Mouse (Mus musculus) testis, adult 2 months (tissue): ENCODE measurements around the gene Rassf4. TPM values are rescaled to one million over a fixed set of nuclear protein-coding genes. Genes with fewer than 3 reads are reported as not detected.
"Not testable (repeated sequence)": the region's sequence is repeated elsewhere in the genome, so short reads cannot be mapped to it uniquely, and the experiment has no call there.

Experiments used
- H3K27ac ChIP-seq: fragments of 200-500 bp; 2 replicates; pipeline ENCODE4 v1.5.1; 2012; ENCODE audit warnings: low read depth, low read length; ENCODE audit not compliant: control insufficient read depth, insufficient read depth
- H3K27me3 ChIP-seq: fragments of 200-500 bp; 2 replicates; pipeline ENCODE4 v1.6.1; 2012; ENCODE audit warnings: mild to moderate bottlenecking, low read length, moderate library complexity; ENCODE audit not compliant: control insufficient read depth, insufficient read depth
- H3K36me3 ChIP-seq: fragments of 200-500 bp; 2 replicates; pipeline ENCODE4 v1.6.1; 2012; ENCODE audit warnings: mild to moderate bottlenecking, low read length; ENCODE audit not compliant: control insufficient read depth, insufficient read depth
- H3K4me1 ChIP-seq: fragments of 200-500 bp; 2 replicates; pipeline ENCODE4 v1.6.1; 2012; ENCODE audit warnings: low read length; ENCODE audit not compliant: control insufficient read depth, insufficient read depth
- H3K4me3 ChIP-seq: fragments of 200-500 bp; 2 replicates; pipeline ENCODE4 v1.5.1; 2012; ENCODE audit warnings: low read depth, mild to moderate bottlenecking, low read length, moderate library complexity, mixed read lengths; ENCODE audit not compliant: control insufficient read depth
- CTCF ChIP-seq: fragments of 200-500 bp; IDR thresholded peaks from 2 replicates; pipeline ENCODE4 v1.5.1; 2012; ENCODE audit warnings: low read depth, mild to moderate bottlenecking, inconsistent platforms, low read length, moderate library complexity; ENCODE audit not compliant: control insufficient read depth, insufficient read depth, insufficient replicate concordance
- POLR2A ChIP-seq: fragments of 200-500 bp; IDR thresholded peaks from 2 replicates; pipeline ENCODE4 v1.6.1; 2012; ENCODE audit warnings: low read depth, mild to moderate bottlenecking, inconsistent platforms, low read length, moderate library complexity; ENCODE audit not compliant: control insufficient read depth
- polyA plus RNA-seq: library from polyadenylated mRNA; depleted of rRNA; stranded (reverse); fragments of >200 nt; gene quantifications from 2 replicates; pipeline ENCODE4 v1.2.3, GENCODE M21; 2012

Gene Rassf4
- polyA plus RNA-seq, 1 experiment = 1.2 TPM

DNA sequence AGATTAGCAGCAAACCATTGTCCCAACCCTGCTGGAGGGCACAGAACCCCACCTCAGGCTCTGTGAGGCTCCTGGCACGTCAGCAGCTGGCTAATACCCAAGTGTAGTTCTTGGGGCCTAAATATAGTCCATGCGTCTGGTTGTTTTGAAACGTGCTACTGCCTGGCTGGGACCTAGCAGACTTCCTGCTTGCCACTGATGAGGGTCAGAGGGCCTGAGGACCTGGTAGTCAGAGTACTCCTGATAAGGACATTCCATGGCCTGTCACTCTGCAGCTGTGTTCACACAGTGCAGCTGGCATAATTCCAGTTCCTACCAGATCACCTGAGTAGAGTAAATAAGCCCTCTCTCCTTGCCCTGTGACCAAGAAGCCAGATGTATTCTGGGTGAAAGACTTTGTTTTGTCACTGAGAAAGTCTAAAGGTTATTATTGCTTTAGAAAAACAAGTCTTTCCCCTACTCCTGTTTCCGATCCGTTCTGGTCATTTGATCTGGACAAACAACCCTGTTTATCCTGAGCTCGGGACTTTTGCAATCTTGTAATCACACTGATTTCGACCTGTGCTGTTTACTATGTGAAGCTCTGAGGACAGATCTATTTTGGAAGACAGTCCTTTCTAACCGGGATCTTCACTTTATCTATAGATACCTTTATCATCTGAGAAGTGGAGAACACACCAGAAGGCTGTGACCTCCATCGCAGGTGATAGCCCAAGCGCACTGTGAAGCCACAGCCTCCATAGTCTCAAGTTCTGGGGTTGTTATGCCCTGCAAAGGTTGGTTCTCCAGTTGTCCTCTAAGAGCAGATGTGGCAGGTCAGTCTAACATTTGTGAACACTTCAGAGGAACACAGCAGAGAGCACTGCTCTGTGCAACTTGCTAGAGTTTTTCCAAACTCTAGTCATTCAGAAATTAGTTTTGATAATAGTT lies 38.2 kb downstream of the Rassf4 start:
- Histone ChIP-seq H3K4me3 (no peak overlapping the region), H3K27ac (no peak overlapping the region), H3K36me3 (no peaks in the 10 kb centered on the region), H3K27me3 (no peaks in the 10 kb centered on the region), H3K4me1 (no peaks in the 10 kb centered on the region)
- no peak for TF ChIP-seq POLR2A
- TF ChIP-seq CTCF = no peak

DNA sequence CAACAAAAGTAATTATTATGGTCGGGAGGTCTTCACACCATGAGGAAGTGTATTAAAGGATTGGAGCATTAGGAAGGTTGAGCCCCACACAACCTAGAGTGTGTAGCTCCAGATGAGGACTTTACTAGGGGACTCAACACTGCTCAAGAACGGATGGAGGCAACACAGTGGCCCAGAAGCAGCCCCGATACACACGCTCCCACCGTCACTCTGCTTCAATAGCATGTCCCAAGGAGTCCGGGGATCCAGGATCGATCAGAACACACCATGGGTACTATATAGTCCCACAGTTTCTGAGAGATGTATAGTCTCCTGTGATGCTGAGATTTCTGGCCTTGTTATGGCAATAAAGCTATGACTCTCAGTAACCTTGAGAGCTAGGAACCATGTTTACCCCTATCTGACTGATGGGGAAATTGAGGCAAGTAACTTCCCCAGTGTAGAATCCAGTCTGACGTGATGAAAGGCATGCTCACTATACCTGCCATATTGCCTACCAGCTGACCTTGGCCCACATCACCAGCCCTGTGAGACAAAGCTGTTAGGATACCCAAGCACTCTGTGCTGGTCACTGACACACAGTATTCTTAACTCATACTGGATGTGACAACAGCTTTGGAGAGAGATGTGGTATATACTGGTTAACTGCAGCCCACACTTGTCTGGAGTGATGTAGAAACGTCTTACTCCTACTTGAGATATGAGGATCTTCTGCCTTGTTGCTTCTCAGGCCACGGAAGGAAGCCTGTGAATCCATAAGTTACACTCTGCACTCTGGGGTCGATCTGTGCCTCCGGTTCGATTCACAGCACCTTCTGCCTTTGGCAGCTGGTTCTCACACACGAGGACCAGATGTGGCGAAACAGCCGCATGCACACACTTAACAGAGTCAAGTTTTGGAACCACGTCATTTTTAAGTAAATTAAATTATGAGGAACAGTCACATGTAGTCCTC lies 39.7 kb downstream of the Rassf4 start:
- Histone ChIP-seq H3K4me1 (no peaks in the 10 kb centered on the region), H3K27me3 (no peaks in the 10 kb centered on the region), H3K4me3 (no peak overlapping the region), H3K36me3 (no peaks in the 10 kb centered on the region), H3K27ac (no peak overlapping the region)
- no peak for TF ChIP-seq CTCF
- no peak for TF ChIP-seq POLR2A

DNA sequence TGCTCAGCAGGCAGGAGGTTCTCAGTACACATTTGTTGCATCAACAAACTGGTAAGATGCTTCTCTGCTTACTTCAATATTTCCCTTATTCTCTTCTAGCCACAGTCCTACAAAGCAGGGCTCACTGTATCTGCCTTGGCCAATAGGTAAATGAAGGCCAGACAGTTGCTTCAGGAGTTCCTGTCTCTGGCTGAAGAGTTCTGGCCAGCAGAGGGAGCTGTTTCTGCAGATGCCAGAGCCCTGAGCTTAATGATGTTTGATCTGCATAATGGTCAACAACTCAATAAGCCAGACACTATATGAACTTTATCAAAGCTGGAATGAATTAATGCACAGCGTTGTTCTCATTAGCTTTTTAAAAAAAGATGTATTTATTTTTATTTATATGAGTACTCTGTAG lies 41.6 kb downstream of the Rassf4 start:
- no peak overlapping the region for H3K27ac ChIP-seq
- no peaks in the 10 kb centered on the region for H3K36me3 ChIP-seq
- H3K4me3 ChIP-seq = no peak overlapping the region
- TF ChIP-seq CTCF = peak; percentile 47; the same call in 1 of the 2 replicates
- TF ChIP-seq POLR2A = no peak
- H3K4me1 ChIP-seq = no peaks in the 10 kb centered on the region
- H3K27me3 ChIP-seq = no peaks in the 10 kb centered on the region

DNA sequence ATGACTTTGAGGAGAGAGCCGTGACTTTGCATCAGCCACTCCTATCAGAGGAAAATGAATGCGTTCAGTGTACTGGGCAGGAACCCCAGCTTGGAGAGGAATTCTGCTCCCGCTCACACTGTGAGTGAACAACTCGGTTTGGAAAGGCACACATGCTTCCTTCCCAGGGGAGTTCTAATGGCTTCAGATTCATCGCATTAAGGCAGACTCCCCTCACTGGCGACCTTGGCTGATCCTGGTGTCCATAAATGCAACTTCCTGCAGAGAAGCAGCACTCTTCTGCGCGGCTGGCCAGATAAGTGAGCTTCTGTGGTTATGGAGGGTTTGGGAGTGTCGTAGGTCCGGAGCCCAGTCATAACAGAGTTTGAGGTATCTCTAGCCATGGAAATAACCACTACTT lies 44.0 kb downstream of the Rassf4 start:
- Histone ChIP-seq H3K27me3 (no peaks in the 10 kb centered on the region), H3K36me3 (no peaks in the 10 kb centered on the region), H3K4me3 (no peak overlapping the region), H3K4me1 (no peaks in the 10 kb centered on the region), H3K27ac (no peak overlapping the region)
- no peak for TF ChIP-seq POLR2A
- TF ChIP-seq CTCF = no peak

DNA sequence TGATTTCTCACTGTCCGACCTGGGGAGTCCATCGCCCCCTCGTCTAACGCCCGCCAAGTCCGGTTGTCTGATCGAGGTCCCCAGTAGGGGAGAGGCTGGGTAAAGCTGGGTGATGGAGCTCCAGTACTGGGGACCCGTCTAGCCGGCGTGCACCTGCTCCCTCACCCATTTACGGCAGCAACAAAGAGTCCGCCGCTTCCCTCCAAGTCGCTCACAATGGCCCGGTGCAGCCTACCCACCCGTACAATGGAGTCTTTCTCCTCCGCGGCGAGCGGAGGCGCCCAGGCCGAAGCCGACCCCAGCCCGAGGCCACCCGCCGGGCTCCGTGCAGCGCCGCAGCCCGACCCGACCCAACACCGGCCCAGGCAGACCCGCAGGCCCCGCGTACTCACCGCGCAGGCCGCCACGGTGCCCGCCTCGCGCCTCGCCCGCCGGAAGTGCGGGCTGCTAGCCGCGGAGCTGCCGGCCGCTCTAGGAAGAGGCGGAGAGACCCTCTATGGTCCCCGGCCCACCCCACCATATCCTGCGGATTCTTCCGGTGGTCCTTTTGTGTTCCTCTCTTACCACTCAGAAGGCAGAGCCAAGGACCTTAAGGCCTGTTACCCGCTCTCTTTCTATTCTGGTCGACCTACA lies 45.1 kb downstream of the Rassf4 start, which contains the start of gene Zfp422:
TSS of gene Zfp422 (minus strand) at position 461 of the 633 bp plus-strand sequence.
- TF ChIP-seq CTCF (no peak), POLR2A (peak; percentile 83)
- Histone ChIP-seq H3K4me3 (peak within 1 kb of the TSS; percentile 98), H3K36me3 (no peaks in the 10 kb centered on the region), H3K27me3 (no peaks in the 10 kb centered on the region), H3K4me1 (no peaks in the 10 kb centered on the region), H3K27ac (peak within 1 kb of the TSS; percentile 70)

DNA sequence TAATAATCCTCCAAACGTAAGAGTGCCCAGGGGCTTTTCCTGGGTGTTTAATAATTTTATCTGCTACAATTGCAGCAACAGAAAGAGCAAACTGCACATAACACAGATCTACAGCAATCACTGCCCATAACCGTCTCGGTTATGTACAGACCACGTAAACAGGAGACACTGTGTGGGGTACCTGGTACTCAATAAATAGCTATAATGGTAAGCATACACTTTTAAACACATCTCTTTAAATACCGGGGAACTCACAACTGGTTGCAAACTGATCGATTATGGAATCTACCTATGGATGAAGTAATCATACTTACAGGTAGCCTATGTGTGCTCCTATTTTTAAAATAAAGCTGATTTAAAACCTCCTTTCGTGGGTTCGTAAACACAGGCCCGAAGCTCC lies 45.7 kb downstream of the Rassf4 start:
- no peaks in the 10 kb centered on the region for H3K27me3 ChIP-seq
- H3K27ac ChIP-seq = peak overlapping the region; percentile 62
- H3K36me3 ChIP-seq = no peaks in the 10 kb centered on the region
- TF ChIP-seq POLR2A = no peak
- no peak for TF ChIP-seq CTCF
- H3K4me1 ChIP-seq = no peaks in the 10 kb centered on the region
- H3K4me3 ChIP-seq = peak overlapping the region; percentile 98

DNA sequence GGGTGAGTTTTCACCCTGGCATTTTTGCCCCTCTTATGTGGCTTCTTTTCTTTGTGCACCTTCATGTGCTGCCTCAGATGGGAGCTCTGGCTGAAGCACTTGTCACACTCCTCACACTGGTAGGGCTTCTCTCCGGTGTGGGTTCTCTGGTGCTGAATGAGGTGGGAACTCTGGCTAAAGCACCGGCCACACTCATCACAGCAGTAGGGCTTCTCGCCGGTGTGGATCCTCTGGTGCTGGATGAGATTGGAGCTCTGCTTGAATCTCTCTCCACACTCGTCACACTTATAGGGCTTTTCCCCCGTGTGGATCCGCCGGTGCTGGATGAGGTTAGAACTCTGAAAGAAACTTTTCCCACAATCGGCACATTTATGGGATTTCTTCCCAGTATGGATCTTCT lies 47.3 kb downstream of the Rassf4 start:
- not testable (repeated sequence) for H3K4me1 ChIP-seq, H3K36me3 ChIP-seq, H3K27me3 ChIP-seq, H3K4me3 ChIP-seq, H3K27ac ChIP-seq
